Mouse (Mus musculus) embryonic fibroblast, embryonic 13.5 days (primary cell): ENCODE measurements around the gene Slc11a2. TPM values are rescaled to one million over a fixed set of nuclear protein-coding genes. Genes with fewer than 3 reads are reported as not detected.
A peak's percentile ranks its signal among the peaks of the same experiment; 100 is the strongest.

Source experiments
- H3K27ac ChIP-seq: 2 replicates; pipeline ENCODE4 v1.5.1; 2012; ENCODE audit warnings: low read length, control low read depth, inconsistent platforms; ENCODE audit not compliant: insufficient read depth
- H3K4me1 ChIP-seq: 2 replicates; pipeline ENCODE4 v1.6.1; 2011; ENCODE audit warnings: low read length; ENCODE audit not compliant: control insufficient read depth, insufficient read depth
- H3K4me3 ChIP-seq: 2 replicates; pipeline ENCODE4 v1.5.1; 2011; ENCODE audit warnings: mild to moderate bottlenecking, control low read depth, low read length; ENCODE audit not compliant: insufficient read depth
- CTCF ChIP-seq: IDR thresholded peaks from 2 replicates; pipeline ENCODE4 v1.5.1; 2011; ENCODE audit warnings: mild to moderate bottlenecking, control low read depth, low read length, moderate library complexity, borderline replicate concordance; ENCODE audit not compliant: insufficient read depth
- POLR2A ChIP-seq: IDR thresholded peaks from 2 replicates; pipeline ENCODE4 v1.6.1; 2011; ENCODE audit warnings: low read depth, mild to moderate bottlenecking, control low read depth, low read length, moderate library complexity
- polyA plus RNA-seq: library from polyadenylated mRNA; stranded (reverse); fragments of >200 nt; gene quantifications from 2 replicates; pipeline ENCODE4 v1.2.4, GENCODE M21; 2011; ENCODE audit warnings: low read depth; ENCODE audit not compliant: missing spikeins, insufficient read length

Gene Slc11a2
- polyA plus RNA-seq, 1 experiment, result 48.5 TPM

- TF ChIP-seq POLR2A (peak; percentile 59), CTCF (no peak)
- Histone ChIP-seq H3K27ac (peak overlapping the region; percentile 94), H3K4me1 (peaks cover 17% of the 10 kb centered on the region), H3K4me3 (peak overlapping the region; percentile 93)
Observed at GRCm38 (mm10) chr15:100421059-100421757, 3.7 kb downstream of the Slc11a2 start.

DNA sequence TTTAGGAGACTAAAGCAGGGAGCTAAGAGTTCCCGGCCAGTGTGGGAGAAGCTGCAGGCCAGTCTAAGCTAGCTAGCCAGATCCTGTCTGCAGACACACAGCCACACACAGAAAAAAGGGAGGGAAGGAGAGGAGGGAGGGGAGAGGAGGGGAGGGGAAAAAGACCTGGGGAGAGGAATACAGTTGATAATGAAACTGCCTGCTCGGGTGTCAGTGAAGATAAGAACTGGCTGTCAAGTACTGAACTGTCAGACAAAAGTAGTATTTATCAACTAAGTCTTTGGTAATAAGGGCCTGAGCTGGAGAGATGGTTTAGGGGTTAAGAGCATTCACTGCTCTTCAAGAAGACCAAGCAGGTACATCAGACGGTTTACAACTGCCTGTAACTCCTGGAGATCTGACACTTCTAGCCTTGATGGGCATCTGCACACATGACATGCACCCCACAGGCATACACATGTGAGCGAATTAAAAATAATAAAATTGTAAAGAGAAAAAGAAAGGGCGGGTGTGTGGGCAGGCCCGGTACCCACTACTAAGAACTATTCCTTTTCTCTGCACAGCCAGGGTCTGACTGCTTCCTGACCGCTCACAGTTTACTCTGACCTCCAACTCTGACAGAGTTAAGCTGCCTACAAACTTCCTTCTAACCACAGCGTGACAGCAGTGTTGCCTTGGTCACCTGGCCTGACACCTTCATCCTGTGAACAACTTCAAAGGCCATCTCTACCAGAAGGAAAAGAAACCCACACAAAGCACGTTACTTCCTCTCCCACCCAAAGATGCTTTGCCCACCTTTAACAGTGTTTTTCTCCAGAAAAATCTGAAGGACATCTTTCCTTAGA is 4.7 kb downstream of the Slc11a2 start:
- no peak overlapping the region for H3K27ac ChIP-seq
- TF ChIP-seq POLR2A (no peak), CTCF (no peak)
- peaks cover 17% of the 10 kb centered on the region for H3K4me1 ChIP-seq
- no peak overlapping the region for H3K4me3 ChIP-seq

GRCm38 (mm10) chr15:100419311-100419710 is 5.6 kb downstream of the Slc11a2 start:
- H3K4me3 ChIP-seq, result no peak overlapping the region

GRCm38 (mm10) chr15:100417854-100418450 is 6.9 kb downstream of the Slc11a2 start:
- Histone ChIP-seq H3K27ac (no peak overlapping the region), H3K4me3 (no peak overlapping the region), H3K4me1 (peaks cover 17% of the 10 kb centered on the region)
- no peak for TF ChIP-seq CTCF
- TF ChIP-seq POLR2A, result no peak

More at GRCm38 (mm10) chr15:100419311-100419710, 5.6 kb downstream of the Slc11a2 start:
- TF ChIP-seq CTCF, result no peak
- no peak for TF ChIP-seq POLR2A
- Histone ChIP-seq H3K27ac (no peak overlapping the region), H3K4me1 (peaks cover 17% of the 10 kb centered on the region)

GRCm38 (mm10) chr15:100415684-100416083 is 9.2 kb downstream of the Slc11a2 start:
- Histone ChIP-seq H3K27ac (no peak overlapping the region), H3K4me3 (no peak overlapping the region), H3K4me1 (peaks cover 13% of the 10 kb centered on the region)
- TF ChIP-seq CTCF (no peak), POLR2A (no peak)

DNA sequence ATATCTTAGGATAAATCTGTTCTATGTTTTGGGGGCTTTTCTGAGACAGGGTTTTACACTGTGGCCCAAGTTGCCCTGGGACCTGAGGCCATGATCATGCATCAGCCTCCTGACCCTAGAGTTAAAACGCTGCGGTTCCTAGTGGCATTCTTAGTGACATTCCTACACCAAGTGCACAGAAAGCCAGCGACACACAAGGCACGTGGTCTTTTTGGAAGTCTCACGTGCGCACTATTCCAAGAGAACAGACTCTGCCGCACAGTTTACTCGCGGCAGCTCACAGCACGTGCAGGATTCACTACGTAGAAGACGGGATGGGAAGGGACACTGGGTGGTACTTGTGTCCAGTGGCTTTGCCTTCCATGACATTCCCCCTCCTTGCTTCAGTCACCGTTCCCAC is 9.9 kb downstream of the Slc11a2 start:
- Histone ChIP-seq H3K4me1 (peaks cover 10% of the 10 kb centered on the region), H3K4me3 (no peak overlapping the region), H3K27ac (no peak overlapping the region)
- no peak for TF ChIP-seq POLR2A
- TF ChIP-seq CTCF, result no peak

DNA sequence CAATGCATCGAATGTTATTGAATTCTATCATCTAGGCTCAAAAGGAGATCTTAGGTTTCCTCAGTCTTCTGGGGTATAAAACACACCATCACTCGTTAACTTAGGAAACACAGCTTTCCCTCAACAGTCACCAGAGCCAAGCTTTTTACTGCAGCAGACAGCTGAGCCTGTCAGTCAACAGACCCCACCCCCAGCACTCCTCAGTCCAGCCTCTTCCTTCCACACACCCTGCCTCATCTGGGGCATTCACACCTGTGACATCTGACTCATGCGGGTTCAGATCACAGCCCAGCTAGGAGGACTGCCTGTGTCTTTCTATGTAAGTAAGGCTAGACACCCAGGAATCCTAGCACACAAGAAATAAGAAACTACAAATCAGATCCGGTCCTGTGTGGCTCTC is 10.9 kb downstream of the Slc11a2 start:
- Histone ChIP-seq H3K27ac (no peak overlapping the region), H3K4me1 (peaks cover 2% of the 10 kb centered on the region; the same call in 1 of the 2 replicates)

DNA sequence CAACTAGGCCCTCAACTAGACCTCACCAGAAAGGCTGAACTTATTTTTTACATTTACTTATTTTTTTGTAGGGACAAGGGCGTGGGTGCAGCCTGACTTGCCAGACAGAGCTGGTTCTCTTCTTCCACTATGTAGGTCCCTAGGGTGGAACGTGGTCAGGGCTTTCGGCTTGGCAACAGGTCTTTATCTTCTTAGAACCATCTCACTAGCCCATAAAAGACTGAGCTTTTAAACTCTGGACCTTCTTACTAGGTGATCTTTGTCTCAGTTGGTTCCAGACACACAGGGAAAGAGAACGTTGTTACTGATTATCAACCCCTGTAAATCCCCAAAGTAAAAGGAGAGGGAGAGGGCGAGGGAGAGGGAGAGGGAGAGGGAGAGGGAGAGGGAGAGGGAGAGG is 11.6 kb downstream of the Slc11a2 start:
- no peak for TF ChIP-seq CTCF
- TF ChIP-seq POLR2A, result no peak
- Histone ChIP-seq H3K27ac (no peak overlapping the region), H3K4me3 (no peak overlapping the region), H3K4me1 (peaks cover 2% of the 10 kb centered on the region; the same call in 1 of the 2 replicates)

More for the DNA sequence above, 10.9 kb downstream of the Slc11a2 start:
- H3K4me3 ChIP-seq, result no peak overlapping the region
- no peak for TF ChIP-seq CTCF
- TF ChIP-seq POLR2A, result no peak

- no peak overlapping the region for H3K4me3 ChIP-seq
- H3K27ac ChIP-seq, result no peak overlapping the region
- TF ChIP-seq CTCF, result no peak
- no peak for TF ChIP-seq POLR2A
- peaks cover 2% of the 10 kb centered on the region; the same call in 1 of the 2 replicates for H3K4me1 ChIP-seq
Observed at GRCm38 (mm10) chr15:100411731-100412130, 13.1 kb downstream of the Slc11a2 start.

- Histone ChIP-seq H3K4me1 (peaks cover 2% of the 10 kb centered on the region; the same call in 1 of the 2 replicates), H3K4me3 (no peak overlapping the region), H3K27ac (no peak overlapping the region)
- TF ChIP-seq CTCF, result no peak
- TF ChIP-seq POLR2A, result no peak
Observed at GRCm38 (mm10) chr15:100410918-100411672, 13.8 kb downstream of the Slc11a2 start.
